Mouse (Mus musculus): ENCODE data around the gene Olfr1214. TPM values are rescaled to one million over a fixed set of nuclear protein-coding genes. Genes with fewer than 3 reads are reported as not detected.
"Not testable (repeated sequence)": the region's sequence is repeated elsewhere in the genome, so short reads cannot be mapped to it uniquely, and the experiment has no call there.

Olfr1214 gene
- not detected in 2 replicates for polyA plus RNA-seq (2015; fragmentation: Nextera tagmentation; extraction: Ambion mirVana)

- Histone ChIP-seq H3K4me3 (replicated peaks) (no peak within 1 kb of the TSS), H3K4me2 (no peak within 1 kb of the TSS), H3K36me3 (no peaks in the 10 kb centered on the region), H3K9ac (no peak within 1 kb of the TSS), H3K4me1 (replicated peaks) (no peaks in the 10 kb centered on the region), H3K9me3 (replicated peaks) (no peaks in the 10 kb centered on the region), H3K27me3 (no peaks in the 10 kb centered on the region), H3K27ac (no peak within 1 kb of the TSS)
- DNase-seq (no peak), ATAC-seq (ENCODE audit: low read depth) (no peak)
- WGBS (ENCODE audit: insufficient replicate concordance): 67% methylated on average over 1 of the region's 1 CpGs
Observed at GRCm38 (mm10) chr2:88992553-88992952, at the start of gene Olfr1214. Gene Olfr1214, minus strand, starts transcription at chr2:88992653.

- Histone ChIP-seq H3K4me3 (replicated peaks) (no peak within 1 kb of the TSS), H3K27ac (no peak within 1 kb of the TSS), H3K27me3 (no peaks in the 10 kb centered on the region), H3K36me3 (no peaks in the 10 kb centered on the region), H3K4me2 (no peak within 1 kb of the TSS), H3K4me1 (replicated peaks) (no peaks in the 10 kb centered on the region), H3K9ac (no peak within 1 kb of the TSS), H3K9me3 (replicated peaks) (no peaks in the 10 kb centered on the region)
- no peak for DNase-seq
- ATAC-seq (ENCODE audit: low read depth): no peak
- 41% methylated on average over 2 of the region's 2 CpGs for whole genome bisulfite sequencing (ENCODE audit: insufficient replicate concordance)
Observed at GRCm38 (mm10) chr2:89031965-89032364, 39.5 kb upstream of the Olfr1214 start, which contains the start of gene Olfr1217. Gene Olfr1217, minus strand, starts transcription at chr2:89032065.

- not testable (repeated sequence) for H3K9me3 ChIP-seq (replicated peaks); H3K27me3 ChIP-seq; H3K9ac ChIP-seq; H3K4me3 ChIP-seq (replicated peaks); H3K4me2 ChIP-seq; H3K4me1 ChIP-seq (replicated peaks); H3K27ac ChIP-seq; DNase-seq; H3K36me3 ChIP-seq; ATAC-seq (ENCODE audit: low read depth)
- WGBS (ENCODE audit: insufficient replicate concordance): 52% methylated on average over 3 of the region's 3 CpGs
Observed at GRCm38 (mm10) chr2:89021436-89021835, 29.0 kb upstream of the Olfr1214 start.

GRCm38 (mm10) chr2:89018240-89018639 is 25.8 kb upstream of the Olfr1214 start, which contains the start of gene Olfr1216:
Gene Olfr1216, minus strand, starts transcription at chr2:89018340.
- 55% methylated on average over 1 of the region's 1 CpGs for WGBS (ENCODE audit: insufficient replicate concordance)
- Histone ChIP-seq H3K4me3 (replicated peaks) (no peak within 1 kb of the TSS), H3K4me2 (no peak within 1 kb of the TSS), H3K36me3 (no peaks in the 10 kb centered on the region), H3K9me3 (replicated peaks) (no peaks in the 10 kb centered on the region), H3K4me1 (replicated peaks) (no peaks in the 10 kb centered on the region), H3K9ac (no peak within 1 kb of the TSS), H3K27ac (no peak within 1 kb of the TSS), H3K27me3 (no peaks in the 10 kb centered on the region)
- ATAC-seq (ENCODE audit: low read depth): no peak
- no peak for DNase-seq

- ATAC-seq (ENCODE audit: low read depth) (no peak), DNase-seq (no peak)
- Histone ChIP-seq H3K4me3 (replicated peaks) (no peak within 1 kb of the TSS), H3K9me3 (replicated peaks) (no peaks in the 10 kb centered on the region), H3K4me1 (replicated peaks) (no peaks in the 10 kb centered on the region), H3K27ac (no peak within 1 kb of the TSS), H3K36me3 (no peaks in the 10 kb centered on the region), H3K4me2 (no peak within 1 kb of the TSS), H3K9ac (no peak within 1 kb of the TSS), H3K27me3 (no peaks in the 10 kb centered on the region)
- 40% methylated on average over 2 of the region's 2 CpGs for WGBS (ENCODE audit: insufficient replicate concordance)
Observed at GRCm38 (mm10) chr2:89006873-89007272, 14.4 kb upstream of the Olfr1214 start, which contains the start of gene Olfr1215. Gene Olfr1215, minus strand, starts transcription at chr2:89006973.

GRCm38 (mm10) chr2:88980181-88980580 is 12.3 kb downstream of the Olfr1214 start, which contains the start of gene Gm13762:
Gene Gm13762, minus strand, starts transcription at chr2:88980281.
- DNase-seq (no peak), ATAC-seq (ENCODE audit: low read depth) (no peak)
- Histone ChIP-seq H3K9me3 (replicated peaks) (no peaks in the 10 kb centered on the region), H3K4me3 (replicated peaks) (no peak within 1 kb of the TSS), H3K9ac (no peak within 1 kb of the TSS), H3K27ac (no peak within 1 kb of the TSS), H3K4me2 (no peak within 1 kb of the TSS), H3K27me3 (no peaks in the 10 kb centered on the region), H3K4me1 (replicated peaks) (no peaks in the 10 kb centered on the region), H3K36me3 (no peaks in the 10 kb centered on the region)
- 68% methylated on average over 1 of the region's 1 CpGs for WGBS (ENCODE audit: insufficient replicate concordance)

GRCm38 (mm10) chr2:88953669-88954068 is 38.8 kb downstream of the Olfr1214 start, which contains the start of gene Olfr1212:
Gene Olfr1212, plus strand, starts transcription at chr2:88953969.
- Histone ChIP-seq H3K4me2 (no peak within 1 kb of the TSS), H3K27me3 (no peaks in the 10 kb centered on the region), H3K27ac (no peak within 1 kb of the TSS), H3K36me3 (no peaks in the 10 kb centered on the region), H3K9me3 (replicated peaks) (no peaks in the 10 kb centered on the region), H3K9ac (no peak within 1 kb of the TSS), H3K4me3 (replicated peaks) (no peak within 1 kb of the TSS), H3K4me1 (replicated peaks) (no peaks in the 10 kb centered on the region)
- ATAC-seq (ENCODE audit: low read depth): no peak
- no peak for DNase-seq

- ATAC-seq (ENCODE audit: low read depth) (no peak), DNase-seq (no peak)
- Histone ChIP-seq H3K9ac (no peak within 1 kb of the TSS), H3K27me3 (no peaks in the 10 kb centered on the region), H3K9me3 (replicated peaks) (no peaks in the 10 kb centered on the region), H3K4me1 (replicated peaks) (no peaks in the 10 kb centered on the region), H3K4me2 (no peak within 1 kb of the TSS), H3K27ac (no peak within 1 kb of the TSS), H3K4me3 (replicated peaks) (no peak within 1 kb of the TSS), H3K36me3 (no peaks in the 10 kb centered on the region)
- 66% methylated on average over 1 of the region's 1 CpGs for WGBS (ENCODE audit: insufficient replicate concordance)
Observed at GRCm38 (mm10) chr2:88938011-88938410, 54.4 kb downstream of the Olfr1214 start, which contains the start of gene Olfr1211. Gene Olfr1211, minus strand, starts transcription at chr2:88938111.

Other genes with a start within 250 kb of the Olfr1214 start
- gene Olfr1198, start 241.3 kb downstream of the Olfr1214 start, polyA plus RNA-seq (2015; fragmentation: Nextera tagmentation; extraction: Ambion mirVana): not detected in 2 replicates
- not detected in 2 replicates for gene Olfr1199, start 232.2 kb downstream of the Olfr1214 start, polyA plus RNA-seq (2015; fragmentation: Nextera tagmentation; extraction: Ambion mirVana)
- gene Olfr1200, start 222.2 kb downstream of the Olfr1214 start, polyA plus RNA-seq (2015; fragmentation: Nextera tagmentation; extraction: Ambion mirVana): not detected in 2 replicates
- not detected in 2 replicates for gene Olfr1201, start 199.6 kb downstream of the Olfr1214 start, polyA plus RNA-seq (2015; fragmentation: Nextera tagmentation; extraction: Ambion mirVana)
- not detected in 2 replicates for gene Olfr1202, start 178.2 kb downstream of the Olfr1214 start, polyA plus RNA-seq (2015; fragmentation: Nextera tagmentation; extraction: Ambion mirVana)
- not detected in 2 replicates for gene Olfr1205, start 162.9 kb downstream of the Olfr1214 start, polyA plus RNA-seq (2015; fragmentation: Nextera tagmentation; extraction: Ambion mirVana)
- not detected in 2 replicates for gene Olfr1204, start 143.4 kb downstream of the Olfr1214 start, polyA plus RNA-seq (2015; fragmentation: Nextera tagmentation; extraction: Ambion mirVana)
- not detected in 2 replicates for gene Olfr1206, start 129.4 kb downstream of the Olfr1214 start, polyA plus RNA-seq (2015; fragmentation: Nextera tagmentation; extraction: Ambion mirVana)
- not detected in 2 replicates for gene Olfr1208, start 90.3 kb downstream of the Olfr1214 start, polyA plus RNA-seq (2015; fragmentation: Nextera tagmentation; extraction: Ambion mirVana)
- not detected in 2 replicates for gene Olfr1209, start 77.5 kb downstream of the Olfr1214 start, polyA plus RNA-seq (2015; fragmentation: Nextera tagmentation; extraction: Ambion mirVana)
- gene Olfr1211, start 54.5 kb downstream of the Olfr1214 start, polyA plus RNA-seq (2015; fragmentation: Nextera tagmentation; extraction: Ambion mirVana): not detected in 2 replicates
- gene Olfr1212, start 38.7 kb downstream of the Olfr1214 start, polyA plus RNA-seq (2015; fragmentation: Nextera tagmentation; extraction: Ambion mirVana): not detected in 2 replicates
- gene Gm13762, start 12.4 kb downstream of the Olfr1214 start, polyA plus RNA-seq (2015; fragmentation: Nextera tagmentation; extraction: Ambion mirVana): not detected in 2 replicates
- gene Olfr1215, start 14.3 kb upstream of the Olfr1214 start, polyA plus RNA-seq (2015; fragmentation: Nextera tagmentation; extraction: Ambion mirVana): not detected in 2 replicates
- gene Olfr1216, start 25.7 kb upstream of the Olfr1214 start, polyA plus RNA-seq (2015; fragmentation: Nextera tagmentation; extraction: Ambion mirVana): not detected in 2 replicates
- gene Olfr1217, start 39.4 kb upstream of the Olfr1214 start, polyA plus RNA-seq (2015; fragmentation: Nextera tagmentation; extraction: Ambion mirVana): not detected in 2 replicates
- not detected in 2 replicates for gene Olfr1218, start 68.5 kb upstream of the Olfr1214 start, polyA plus RNA-seq (2015; fragmentation: Nextera tagmentation; extraction: Ambion mirVana)
- gene Olfr1219, start 90.9 kb upstream of the Olfr1214 start, polyA plus RNA-seq (2015; fragmentation: Nextera tagmentation; extraction: Ambion mirVana): not detected in 2 replicates
- not detected in 2 replicates for gene Olfr1220, start 114.2 kb upstream of the Olfr1214 start, polyA plus RNA-seq (2015; fragmentation: Nextera tagmentation; extraction: Ambion mirVana)
- not detected in 2 replicates for gene Olfr1221, start 124.6 kb upstream of the Olfr1214 start, polyA plus RNA-seq (2015; fragmentation: Nextera tagmentation; extraction: Ambion mirVana)
- not detected in 2 replicates for gene Olfr1222, start 140.4 kb upstream of the Olfr1214 start, polyA plus RNA-seq (2015; fragmentation: Nextera tagmentation; extraction: Ambion mirVana)
- not detected in 2 replicates for gene Olfr1223, start 158.9 kb upstream of the Olfr1214 start, polyA plus RNA-seq (2015; fragmentation: Nextera tagmentation; extraction: Ambion mirVana)
- gene Olfr1224-ps1, start 171.4 kb upstream of the Olfr1214 start, polyA plus RNA-seq (2015; fragmentation: Nextera tagmentation; extraction: Ambion mirVana): not detected in 2 replicates
- not detected in 2 replicates for gene Olfr1225, start 182.0 kb upstream of the Olfr1214 start, polyA plus RNA-seq (2015; fragmentation: Nextera tagmentation; extraction: Ambion mirVana)
- not detected in 2 replicates for gene Olfr1226, start 207.4 kb upstream of the Olfr1214 start, polyA plus RNA-seq (2015; fragmentation: Nextera tagmentation; extraction: Ambion mirVana)